Comparison of ENCODE assay signal across 15 mouse cellular contexts in genomic region chr8:77921868-77922267, GRCm38 (mm10).
"Had no signal": no experiment of that assay in that cellular context is flagged by ENCODE, and none has a peak within 500 bp of the region (broad histone marks: within the 10 kb centered on the region; RNA-seq: fewer than 3 reads in every experiment).

No protein-coding gene starts in this region.

- DNase-seq: kidney, adult 8-10 months; liver, embryonic 13.5 days; liver, postnatal 0 days; midbrain, embryonic 14.5 days; right cerebral cortex, adult 18-20 months; right cerebral cortex, postnatal 4 days; spleen, adult 18-20 months; thymus, adult 18-20 months; thymus, postnatal 14 days had no signal

- H3K4me1 ChIP-seq: limb, embryonic 10.5 days; liver, embryonic 13.5 days; midbrain, embryonic 10.5 days; neural tube, embryonic 15.5 days had no signal

- H3K9ac ChIP-seq: liver, embryonic 13.5 days; liver, postnatal 0 days; neural tube, embryonic 15.5 days had no signal

- H3K36me3 ChIP-seq: limb, embryonic 10.5 days; liver, embryonic 13.5 days; midbrain, embryonic 10.5 days; neural tube, embryonic 15.5 days had no signal

- H3K27me3 ChIP-seq: liver, embryonic 13.5 days; neural tube, embryonic 15.5 days had no signal

- H3K9me3 ChIP-seq: limb, embryonic 10.5 days; liver, embryonic 13.5 days had no signal

- H3K4me3 ChIP-seq: layer of hippocampus, adult 2 months; limb, embryonic 10.5 days; liver, embryonic 13.5 days; midbrain, embryonic 10.5 days; myocyte; neural tube, embryonic 15.5 days had no signal

- H3K27ac ChIP-seq: layer of hippocampus, adult 2 months; limb, embryonic 10.5 days; liver, embryonic 13.5 days; midbrain, embryonic 10.5 days; neural tube, embryonic 15.5 days had no signal

- H3K4me2 ChIP-seq: liver, embryonic 13.5 days; neural tube, embryonic 15.5 days had no signal

- ATAC-seq: intestine, postnatal 0 days; liver, postnatal 0 days had no signal
